Mouse (Mus musculus): ENCODE measurements around the gene Tctex1d2. TPM values are rescaled to one million over a fixed set of nuclear protein-coding genes. Genes with fewer than 3 reads are reported as not detected.

The Tctex1d2 gene
- total RNA-seq (2021) = 1 to 10 TPM; 4.7 to 5.6 TPM
- long read RNA-seq, experiment 1, partial matches to known transcripts = 0 of 3 reads
- long read RNA-seq, experiment 1, other reads (novel, unspliced or antisense) = 0 of 3 reads
- long read RNA-seq, experiment 2 = 0 reads

DNA sequence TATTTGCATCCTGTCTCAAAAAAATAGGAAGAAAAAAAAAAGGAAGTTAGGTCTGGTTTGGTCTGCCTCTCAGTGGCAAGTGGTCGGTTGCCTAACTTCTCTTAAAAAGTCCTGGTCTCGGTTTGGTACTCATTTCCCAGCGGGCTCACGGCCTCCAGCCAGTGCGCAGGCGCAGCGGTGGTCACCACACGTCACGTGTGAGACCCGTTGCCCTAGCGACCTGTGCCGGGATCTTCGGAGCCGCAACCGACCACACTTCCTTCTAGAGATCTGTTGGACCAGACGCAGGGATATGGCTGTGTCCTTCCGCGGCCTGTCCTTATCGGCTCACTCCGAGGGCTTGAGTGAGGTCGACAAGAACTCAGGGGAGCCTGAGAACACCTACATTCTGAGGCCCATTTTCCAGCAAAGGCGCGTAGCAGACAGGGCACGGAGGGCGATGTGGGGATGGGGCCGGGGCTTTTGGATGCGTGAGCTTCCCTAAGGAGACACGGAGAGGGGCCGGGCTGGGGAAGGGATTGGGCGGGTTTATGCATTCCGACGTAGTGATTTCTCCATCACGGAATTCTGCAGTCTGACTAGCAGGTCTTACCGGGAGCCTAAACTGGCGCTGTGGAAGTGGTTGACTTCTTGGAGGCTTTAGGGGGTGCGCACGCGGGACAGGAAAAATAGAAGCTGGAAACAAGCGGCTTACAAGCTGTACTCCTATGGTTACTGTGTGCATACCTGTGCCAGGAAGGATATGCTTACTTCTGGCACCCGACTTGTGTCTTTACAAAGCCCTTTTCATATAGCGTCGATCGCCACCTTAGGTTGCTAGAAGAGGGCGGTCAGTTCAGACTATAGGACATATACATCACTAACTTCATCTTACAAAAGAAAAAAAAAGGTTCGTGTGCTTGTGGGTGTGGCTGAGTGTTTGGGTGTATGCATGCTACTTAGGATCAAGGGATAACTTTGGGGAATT, at the start of gene Tctex1d2:
Gene Tctex1d2 (plus strand): TSS at position 186 of the 967 bp plus-strand sequence.
- peak; percentile 93 for DNase-seq

DNA sequence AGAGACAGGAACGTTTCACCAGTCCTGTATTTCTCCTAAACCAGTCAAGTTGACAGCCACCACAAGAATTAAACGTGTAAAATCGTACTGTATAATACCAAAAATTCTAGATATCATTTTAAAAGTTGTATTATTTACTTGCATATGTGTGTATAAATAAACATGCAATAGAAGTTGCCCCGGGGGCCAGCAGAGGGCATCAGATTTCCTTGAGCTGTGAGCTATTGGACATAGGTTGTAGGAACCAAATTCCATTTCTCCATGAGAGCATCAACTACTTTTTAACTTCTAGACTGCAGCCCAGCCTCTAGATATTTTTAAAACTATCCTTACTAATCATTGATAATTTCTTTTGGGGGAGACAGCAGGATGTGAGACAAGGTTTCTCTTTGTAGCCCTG, 48.2 kb upstream of the Tctex1d2 start:
- peak; percentile 33 for DNase-seq

DNA sequence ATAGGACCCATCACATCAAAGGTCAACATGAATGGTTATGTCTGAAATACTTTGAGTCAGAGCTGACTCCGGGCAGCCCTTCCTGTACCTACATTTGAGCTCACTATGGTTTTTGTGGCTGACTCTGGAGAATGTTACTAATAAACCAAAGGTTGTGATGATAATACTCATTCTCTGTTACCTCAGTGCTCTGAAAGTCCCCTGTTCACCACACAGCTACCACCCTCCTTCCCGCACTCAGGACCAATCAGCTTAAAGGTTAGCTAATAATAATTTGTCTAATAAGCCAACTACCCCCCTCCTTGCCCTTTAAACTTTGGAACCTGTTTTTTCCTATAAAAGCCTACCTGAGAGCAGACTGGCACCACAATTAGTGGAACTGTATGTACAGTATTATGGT, 39.9 kb upstream of the Tctex1d2 start:
- DNase-seq = no peak

DNA sequence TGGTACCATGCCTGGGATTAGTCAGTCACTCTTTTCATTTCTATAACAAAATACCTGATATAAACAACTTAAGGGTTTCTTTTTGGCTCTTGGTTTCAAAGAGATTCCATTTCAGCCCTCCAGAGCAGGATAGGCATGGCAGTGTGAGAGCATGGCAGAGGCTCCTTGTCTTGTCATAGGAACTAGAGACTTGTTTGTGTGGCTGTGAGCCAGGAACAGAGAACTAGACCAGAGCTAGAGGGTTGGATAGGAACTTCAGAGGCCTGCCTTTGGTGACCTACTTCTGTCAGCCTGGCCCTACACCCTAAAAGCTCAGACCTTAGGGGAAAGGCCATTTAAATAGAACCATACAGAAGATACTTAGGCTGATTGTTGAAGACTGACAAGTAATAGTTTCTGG, 36.6 kb upstream of the Tctex1d2 start:
- no peak for DNase-seq

DNA sequence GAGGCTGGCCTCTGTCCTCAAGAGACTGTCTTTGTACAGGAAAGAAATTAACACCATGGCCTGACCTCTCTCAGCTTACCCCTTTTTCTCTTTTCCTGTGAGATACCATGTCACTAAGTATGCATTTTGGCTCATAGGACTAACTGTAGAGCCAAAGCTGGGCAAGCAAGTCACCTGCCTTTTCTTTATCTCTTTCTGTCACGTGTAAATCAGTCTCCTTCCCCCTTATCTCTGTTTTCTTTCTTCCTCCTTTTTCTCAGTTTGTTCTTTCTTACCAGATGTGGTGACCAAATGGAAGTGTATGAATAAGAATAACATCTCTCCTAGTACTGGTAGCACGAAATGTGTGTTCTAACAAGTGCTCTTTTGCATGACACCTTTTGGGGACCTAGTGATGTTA, 34.6 kb upstream of the Tctex1d2 start:
- DNase-seq = no peak

DNA sequence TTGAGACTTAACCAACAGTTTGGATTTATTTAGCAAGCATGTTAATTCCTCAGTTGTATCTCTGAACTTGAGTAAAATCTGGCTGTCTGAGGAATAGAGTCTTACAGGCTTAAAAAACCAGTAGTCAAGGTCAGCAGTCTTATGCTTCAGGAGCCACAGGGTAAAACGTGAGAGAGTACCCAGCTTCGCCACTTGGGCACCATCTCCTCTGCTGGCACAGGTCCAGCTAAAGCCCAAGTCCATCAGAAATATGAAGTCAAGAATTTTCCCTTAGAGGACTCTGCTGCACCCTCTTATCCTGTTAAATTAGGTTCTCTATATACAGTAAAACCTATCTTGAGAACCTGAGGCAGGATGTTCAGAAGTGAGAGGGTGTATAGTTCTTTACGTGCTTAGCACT, 32.7 kb upstream of the Tctex1d2 start:
- no peak for DNase-seq

DNA sequence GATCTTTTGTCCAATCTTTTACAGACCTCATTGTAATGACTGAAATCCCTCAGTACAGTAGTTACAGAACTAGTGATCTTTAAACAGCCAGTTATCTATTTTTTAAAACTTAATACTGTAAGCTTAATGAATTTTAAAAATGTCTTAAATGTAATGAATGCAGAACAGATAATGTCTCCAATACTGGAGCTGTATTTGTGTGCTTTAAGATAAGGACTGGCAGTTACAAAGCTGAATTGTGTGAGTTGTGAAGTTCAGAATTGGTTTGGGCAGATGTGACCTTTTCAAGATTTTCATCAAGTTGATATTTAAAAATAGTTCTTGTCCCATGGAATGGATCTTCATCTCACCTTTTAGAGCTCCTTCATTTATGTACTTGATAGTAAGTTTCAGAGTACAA, 30.5 kb upstream of the Tctex1d2 start:
- DNase-seq = no peak

DNA sequence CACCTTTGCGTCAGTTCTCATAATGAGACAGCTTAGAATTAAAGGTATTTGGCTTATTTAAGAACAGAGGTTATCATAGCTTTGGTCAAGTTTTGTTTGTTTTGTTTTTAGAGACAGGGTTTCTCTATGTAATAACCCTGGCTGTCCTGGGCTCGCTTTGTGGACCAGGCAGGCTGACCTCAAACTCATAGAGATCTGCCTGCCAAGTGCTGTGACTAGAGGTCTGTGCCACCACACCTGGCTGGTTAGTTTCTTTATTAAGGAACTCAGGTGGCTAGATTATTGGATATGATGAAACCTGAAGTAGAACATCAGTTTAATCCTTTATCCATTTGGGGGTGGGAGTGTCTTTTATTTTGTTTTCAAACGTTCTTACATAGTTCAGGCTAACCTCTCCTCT, 29.7 kb upstream of the Tctex1d2 start:
- no peak for DNase-seq

DNA sequence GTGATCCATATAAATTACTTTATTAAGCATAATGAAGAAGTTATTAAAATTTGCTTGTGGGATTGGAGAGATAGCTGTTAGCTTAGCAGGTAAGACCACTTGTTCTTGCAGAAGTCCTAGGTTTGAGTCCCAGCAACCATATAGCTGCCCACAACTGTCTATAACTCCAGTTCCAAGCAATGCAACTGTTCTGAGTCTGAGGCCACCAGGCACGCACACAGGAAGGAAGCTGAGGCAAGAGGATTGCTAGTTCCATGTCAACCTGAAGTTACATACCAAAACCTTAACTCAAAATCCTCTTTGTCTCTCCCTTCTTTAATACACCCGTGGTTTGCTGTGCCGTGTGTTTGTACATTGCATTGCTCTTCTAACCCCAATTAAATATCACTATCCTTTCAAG, 28.6 kb upstream of the Tctex1d2 start:
- no peak for DNase-seq

DNA sequence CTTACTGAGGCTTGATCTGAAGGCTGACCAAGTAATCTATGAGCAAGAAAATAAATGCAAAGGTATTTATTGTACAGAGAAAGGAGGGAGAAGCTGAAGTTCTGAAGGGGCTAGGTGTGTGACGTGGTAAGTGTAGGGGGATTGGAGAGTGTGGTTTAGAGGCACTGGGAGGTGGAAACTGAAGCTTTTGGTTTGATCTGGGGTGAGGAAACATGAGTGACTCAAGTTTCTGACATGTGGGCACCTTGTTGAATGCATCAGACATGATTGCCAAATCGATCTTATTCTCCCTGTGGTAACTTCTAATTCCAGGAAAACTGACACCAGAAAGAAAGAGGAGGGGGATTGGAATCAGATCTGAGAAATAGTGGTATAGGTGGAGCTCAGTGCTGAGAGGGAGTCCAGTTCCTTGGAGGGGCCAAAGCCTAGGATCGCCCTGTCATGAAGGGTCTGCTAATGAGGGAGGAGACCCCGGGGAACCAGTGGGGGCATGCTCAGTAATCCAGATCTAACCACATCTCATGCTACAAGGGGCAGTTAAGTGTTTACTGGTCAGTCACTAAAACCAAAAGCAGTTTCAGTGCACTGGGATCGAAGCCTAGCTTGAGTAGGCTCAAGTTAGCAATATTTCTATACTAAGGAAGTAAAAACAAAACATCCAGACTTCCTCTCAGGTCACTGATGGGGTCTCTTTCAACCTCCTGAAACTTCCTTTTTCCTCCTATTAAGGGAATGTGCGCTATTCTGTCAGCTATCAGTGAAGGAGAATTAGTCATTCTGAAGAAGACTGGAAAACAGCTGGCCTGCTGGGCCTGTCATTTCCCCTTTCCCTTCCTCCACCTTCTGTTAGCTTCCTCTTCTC, 23.6 kb upstream of the Tctex1d2 start:
- DNase-seq = no peak

DNA sequence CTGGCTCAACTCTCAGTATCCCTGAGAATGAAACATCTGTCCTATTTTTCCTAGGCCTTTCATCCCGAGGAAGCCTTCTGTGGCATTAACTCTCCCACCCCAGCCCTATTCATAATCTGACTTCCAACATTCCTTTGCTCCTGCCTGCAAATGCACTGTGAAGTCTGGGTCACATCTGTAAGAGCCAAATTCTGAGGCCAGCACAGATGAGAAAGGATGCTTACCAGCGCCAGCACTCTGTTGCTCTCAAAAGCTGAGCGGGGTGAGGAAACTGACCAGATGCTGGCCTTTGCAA, 23.0 kb upstream of the Tctex1d2 start:
- DNase-seq = no peak

DNA sequence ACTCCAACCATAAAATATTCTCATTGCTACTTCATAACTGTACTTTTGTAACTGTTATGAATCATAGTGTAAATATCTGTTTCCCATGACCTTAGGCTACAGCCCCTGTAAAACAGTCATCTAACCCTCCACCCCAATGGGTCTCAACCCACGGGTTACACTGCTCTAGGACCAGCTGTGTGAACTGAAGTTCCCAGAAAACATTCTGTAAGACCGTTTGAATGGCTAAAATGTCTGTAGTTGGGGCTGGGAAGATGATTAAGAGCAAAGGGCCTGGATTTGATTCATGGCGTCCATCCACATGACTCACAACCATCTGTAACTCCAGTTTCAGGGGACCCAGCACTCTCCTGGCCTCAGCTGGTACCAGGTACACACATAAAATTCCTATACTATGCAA, 21.3 kb upstream of the Tctex1d2 start:
- no peak for DNase-seq

DNA sequence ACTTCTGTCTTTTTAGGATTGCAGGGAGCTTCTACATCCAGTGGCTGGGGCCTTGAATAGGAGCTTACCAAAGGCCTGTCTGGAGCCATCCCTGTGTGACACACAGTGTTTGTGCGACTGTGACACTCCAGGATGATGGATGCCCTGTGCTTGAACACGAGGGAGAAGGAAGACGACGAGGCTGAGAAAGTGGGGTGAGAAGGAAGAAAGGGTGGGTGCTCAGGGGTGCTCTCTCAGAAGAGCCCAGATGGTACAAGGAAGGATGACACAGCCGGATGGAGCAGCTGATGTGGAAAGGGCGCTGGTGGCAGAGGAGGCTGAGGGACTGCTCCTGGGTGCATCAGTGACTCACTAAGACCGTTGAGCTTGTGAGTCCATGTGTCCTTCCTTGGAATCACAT, 19.2 kb upstream of the Tctex1d2 start, which contains the start of gene Tm4sf19:
Gene Tm4sf19 (plus strand): TSS at position 240 of the 400 bp plus-strand sequence.
- DNase-seq = no peak

DNA sequence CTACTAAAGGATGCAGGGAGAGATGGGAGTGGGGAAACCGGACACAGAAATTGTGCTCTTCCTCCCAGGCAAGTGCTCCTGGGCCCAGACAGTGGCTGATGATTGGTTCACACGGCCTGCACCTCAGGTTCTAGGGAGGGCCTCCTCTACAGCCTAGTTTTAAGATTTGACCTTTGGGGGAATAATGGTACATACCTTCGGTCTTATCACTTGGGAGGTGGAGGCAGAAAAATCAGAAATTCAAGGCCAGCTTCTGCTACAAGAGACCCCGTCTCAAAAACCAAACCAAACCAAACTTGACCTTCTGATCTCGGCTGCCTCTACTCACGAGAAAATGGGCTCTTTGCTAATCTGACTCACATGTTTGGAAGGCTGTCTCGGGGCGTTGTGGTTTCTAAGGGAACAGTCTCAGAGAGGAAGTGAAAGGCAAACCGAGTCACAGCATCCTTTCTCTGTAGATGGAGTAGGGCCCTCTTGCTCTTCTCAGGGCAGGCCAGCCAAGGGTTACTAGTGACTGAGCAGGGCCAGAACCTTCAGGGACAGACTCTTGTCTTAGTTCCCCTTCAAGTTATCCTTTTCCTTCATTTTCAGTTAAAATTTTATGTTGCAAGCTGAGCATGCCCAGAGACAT, 18.1 kb upstream of the Tctex1d2 start:
- no peak for DNase-seq

DNA sequence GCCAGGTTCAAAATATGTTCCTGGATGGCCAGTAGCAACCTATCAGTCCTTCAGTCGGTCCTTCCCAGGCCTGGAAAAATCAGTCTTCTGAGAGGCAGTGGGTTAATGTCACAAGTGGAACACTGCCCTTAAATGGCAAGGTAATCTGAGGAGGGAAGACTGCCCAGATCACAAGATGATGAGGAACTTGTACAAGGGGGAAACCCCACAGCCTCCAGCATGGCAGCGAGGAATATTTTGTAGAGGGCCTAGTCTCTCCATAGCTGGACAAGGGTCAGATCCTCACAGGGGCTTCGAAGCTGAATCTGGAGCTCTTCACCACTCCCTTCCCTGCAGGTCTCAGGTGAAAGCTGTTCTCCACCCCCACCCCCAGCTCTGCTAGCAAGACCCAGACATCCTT, 16.7 kb upstream of the Tctex1d2 start:
- DNase-seq = no peak

DNA sequence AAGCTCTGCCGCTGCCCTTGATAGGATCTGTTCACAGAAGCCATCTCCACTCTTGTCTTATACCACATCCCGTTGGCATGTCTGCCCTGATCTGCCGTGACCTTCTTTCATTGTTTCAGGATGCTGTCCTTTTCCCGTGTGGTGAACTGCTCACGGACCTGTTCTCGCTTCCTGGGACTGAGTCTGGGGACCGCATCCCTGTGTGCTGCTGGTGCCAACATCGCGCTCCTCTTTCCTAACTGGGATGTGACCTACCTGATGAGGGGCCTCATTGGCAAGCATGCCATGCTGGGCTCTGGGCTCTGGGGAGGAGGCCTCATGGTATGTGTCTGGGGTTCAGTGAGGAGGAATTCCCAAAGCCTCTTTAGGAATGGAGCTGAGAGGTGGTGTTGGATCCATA, 13.8 kb upstream of the Tctex1d2 start:
- DNase-seq = no peak

DNA sequence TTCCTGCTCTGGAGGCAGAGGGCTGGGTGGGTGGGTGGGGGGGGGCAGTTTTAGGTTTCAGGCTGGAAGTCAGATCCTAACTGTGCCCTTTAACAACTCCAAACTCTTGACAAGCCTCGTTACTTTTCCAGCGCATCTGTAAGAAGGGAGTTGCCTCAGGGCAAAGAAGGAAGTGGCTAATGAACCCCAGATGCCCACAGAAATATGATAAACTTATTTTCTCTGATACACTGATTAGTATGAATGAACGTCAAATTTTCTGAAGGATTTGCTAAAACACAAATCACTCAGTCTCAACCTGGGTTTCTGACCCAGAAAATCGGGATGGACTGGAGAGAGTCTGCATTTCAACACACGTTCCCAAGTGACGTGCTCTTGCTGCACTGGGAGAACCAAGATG, 12.8 kb upstream of the Tctex1d2 start:
- DNase-seq = no peak

DNA sequence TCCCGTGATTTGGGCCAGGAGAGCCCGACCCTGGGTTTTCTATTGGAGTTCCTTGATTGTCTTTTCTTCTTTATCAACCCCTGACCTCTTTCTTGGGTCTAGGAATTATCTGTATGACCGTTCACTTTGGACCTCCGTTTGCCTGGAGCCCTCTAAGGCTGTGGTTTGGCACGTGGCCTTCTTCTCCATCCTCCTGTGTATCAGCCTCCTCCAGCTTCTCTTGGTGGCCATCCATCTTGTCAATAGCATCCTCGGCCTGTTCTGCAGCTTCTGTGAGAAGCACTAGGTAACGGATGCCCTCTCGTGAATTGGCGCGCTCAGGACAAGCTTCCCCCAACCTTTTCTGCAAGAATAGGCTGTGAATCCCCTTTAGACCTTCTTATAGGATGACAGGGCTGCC, 11.8 kb upstream of the Tctex1d2 start:
- no peak for DNase-seq

DNA sequence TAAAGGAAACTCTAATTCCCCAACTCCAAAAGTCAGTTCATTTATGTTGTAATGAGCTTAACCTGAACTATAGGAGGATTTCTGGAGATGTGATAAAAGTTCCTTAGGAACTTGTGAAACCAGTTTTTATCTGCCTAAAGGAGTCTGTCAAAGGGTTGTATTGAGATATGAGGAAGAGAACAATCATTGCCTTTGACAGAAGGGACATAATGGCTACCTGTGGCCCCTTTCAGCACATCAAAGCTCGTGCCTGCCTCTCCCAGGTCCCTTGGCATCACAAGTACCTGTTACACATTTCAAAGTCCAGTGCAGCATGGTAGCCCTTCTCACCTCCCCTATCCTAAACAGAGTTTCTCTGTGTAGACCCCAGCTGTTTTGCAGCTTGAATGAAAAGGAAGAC, 2.0 kb upstream of the Tctex1d2 start:
- DNase-seq = no peak

DNA sequence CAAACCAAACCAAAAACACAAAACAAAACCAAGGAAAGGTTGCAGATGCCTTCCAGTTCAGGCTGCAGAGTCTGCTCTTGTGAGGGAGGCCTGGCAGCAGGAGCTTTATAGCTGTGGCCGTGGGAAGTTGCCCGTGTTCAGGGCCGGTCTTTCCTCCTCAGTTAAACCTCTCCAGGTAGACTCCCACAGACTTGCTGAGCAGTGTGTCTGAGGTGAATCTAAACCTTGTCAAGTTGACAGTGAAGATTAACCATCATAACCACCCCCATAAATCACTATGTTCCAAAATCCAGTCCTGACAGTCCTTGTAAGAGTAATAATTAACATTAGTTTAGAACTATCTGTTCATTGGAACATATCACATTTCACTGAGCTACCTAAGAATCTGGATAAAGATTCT, 8.0 kb downstream of the Tctex1d2 start:
- no peak for DNase-seq

DNA sequence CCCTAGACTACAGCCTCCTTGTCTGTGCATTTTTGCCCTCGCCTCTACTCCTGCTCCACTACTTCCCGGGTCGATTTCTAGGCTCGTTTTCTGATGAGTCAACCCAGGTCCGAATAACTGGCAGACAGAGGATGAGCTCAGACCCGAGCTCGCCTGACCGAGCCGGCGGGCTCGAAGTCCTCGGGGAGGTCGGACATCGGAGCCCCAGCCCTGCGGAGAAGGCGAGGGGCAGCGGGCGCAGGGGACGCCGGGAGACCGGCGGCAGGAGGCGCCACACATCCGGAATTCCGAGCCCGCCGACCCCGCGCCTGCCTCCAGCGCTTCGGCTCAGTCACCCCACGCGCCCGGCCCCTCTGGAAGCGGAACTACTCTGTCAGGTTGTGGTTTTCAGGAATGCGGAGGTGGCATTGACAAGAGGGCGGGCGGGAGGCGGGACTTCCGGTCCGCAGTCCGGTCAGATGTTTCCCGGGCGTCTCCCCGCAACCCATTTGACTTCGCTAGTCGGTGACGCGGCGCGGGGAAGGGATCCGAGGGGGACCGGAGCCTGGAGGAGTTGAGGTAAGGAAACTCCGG, 11.1 kb downstream of the Tctex1d2 start, which contains the start of gene Pcyt1a:
Gene Pcyt1a (plus strand): TSS at position 448 of the 573 bp plus-strand sequence.
- peak; percentile 85 for DNase-seq

DNA sequence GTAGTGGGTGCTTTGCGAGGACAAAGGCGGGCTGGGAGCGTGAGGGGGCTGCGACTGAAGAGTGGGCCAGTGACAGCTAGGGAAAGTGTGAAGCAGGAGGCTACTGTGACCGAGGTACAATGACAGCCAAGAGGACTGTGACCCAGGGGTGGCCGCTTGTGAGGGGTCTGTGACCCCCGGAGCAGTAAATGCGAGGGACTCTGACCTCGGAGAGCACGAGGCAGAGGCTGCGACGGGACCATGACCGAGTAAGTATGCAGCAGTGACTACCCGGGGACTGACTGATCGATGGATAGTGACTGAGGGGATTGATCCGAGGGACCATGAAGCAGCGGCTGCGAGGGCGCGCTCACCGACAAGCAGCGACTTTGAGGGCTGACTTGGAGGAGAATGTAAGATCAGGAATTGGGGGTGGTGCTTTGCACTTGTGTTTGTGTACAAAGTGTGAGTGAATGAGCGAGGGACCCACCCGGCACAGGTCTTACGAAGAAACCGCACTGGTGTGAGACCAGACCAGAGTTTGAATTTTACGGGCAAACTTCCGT, 11.6 kb downstream of the Tctex1d2 start:
- DNase-seq = no peak

Measured in gastrocnemius, postnatal 10 days (tissue).